Mouse (Mus musculus) heart, embryonic 10.5 days (tissue): Measurements from ENCODE around the gene Gm13290. TPM values are rescaled to one million over a fixed set of nuclear protein-coding genes. Genes with fewer than 3 reads are reported as not detected.
"Not testable (repeated sequence)": the region's sequence is repeated elsewhere in the genome, so short reads cannot be mapped to it uniquely, and the experiment has no call there.

Source experiments
- DNase-seq: peaks from one replicate; pipeline ENCODE4 v3.0.0-alpha.2; 2017; ENCODE audit warnings: low spot score
- H3K27ac ChIP-seq: fragments of 300-500 bp; sonication (generic); 2 replicates; pipeline ENCODE4 v1.5.1; 2016; ENCODE audit warnings: mild to moderate bottlenecking
- H3K27me3 ChIP-seq: fragments of 300-500 bp; sonication (generic); 2 replicates; pipeline ENCODE4 v1.6.1; 2016; ENCODE audit warnings: mild to moderate bottlenecking; ENCODE audit not compliant: poor library complexity, insufficient read depth, severe bottlenecking
- H3K36me3 ChIP-seq: fragments of 300-500 bp; sonication (generic); 2 replicates; pipeline ENCODE4 v1.6.1; 2016; ENCODE audit warnings: mild to moderate bottlenecking, moderate library complexity
- H3K4me1 ChIP-seq: fragments of 300-500 bp; sonication (generic); 2 replicates; pipeline ENCODE4 v1.6.1; 2016; ENCODE audit warnings: mild to moderate bottlenecking
- H3K4me3 ChIP-seq: fragments of 300-500 bp; sonication (generic); 2 replicates; pipeline ENCODE4 v1.5.1; 2016; ENCODE audit warnings: mild to moderate bottlenecking, moderate library complexity
- H3K9me3 ChIP-seq: fragments of 300-500 bp; sonication (generic); 2 replicates; pipeline ENCODE4 v1.6.1; 2016; ENCODE audit warnings: mild to moderate bottlenecking, moderate library complexity
- WGBS: fragments of 180-500 bp; shearing (Covaris S2); methylation state at CpG from one replicate; pipeline ENCODE4 v1.1.7; 2016; 5-methylcytosine and 5-hydroxymethylcytosine counted together
- polyA plus RNA-seq: library from polyadenylated mRNA; unstranded; fragments of >200 nt; fragmentation: Nextera tagmentation; extraction: Ambion mirVana; gene quantifications from 2 replicates; pipeline ENCODE4 v1.2.1, GENCODE M21; 2016

Gm13290 gene
- polyA plus RNA-seq, 1 experiment from 2014 or later = not detected

DNA sequence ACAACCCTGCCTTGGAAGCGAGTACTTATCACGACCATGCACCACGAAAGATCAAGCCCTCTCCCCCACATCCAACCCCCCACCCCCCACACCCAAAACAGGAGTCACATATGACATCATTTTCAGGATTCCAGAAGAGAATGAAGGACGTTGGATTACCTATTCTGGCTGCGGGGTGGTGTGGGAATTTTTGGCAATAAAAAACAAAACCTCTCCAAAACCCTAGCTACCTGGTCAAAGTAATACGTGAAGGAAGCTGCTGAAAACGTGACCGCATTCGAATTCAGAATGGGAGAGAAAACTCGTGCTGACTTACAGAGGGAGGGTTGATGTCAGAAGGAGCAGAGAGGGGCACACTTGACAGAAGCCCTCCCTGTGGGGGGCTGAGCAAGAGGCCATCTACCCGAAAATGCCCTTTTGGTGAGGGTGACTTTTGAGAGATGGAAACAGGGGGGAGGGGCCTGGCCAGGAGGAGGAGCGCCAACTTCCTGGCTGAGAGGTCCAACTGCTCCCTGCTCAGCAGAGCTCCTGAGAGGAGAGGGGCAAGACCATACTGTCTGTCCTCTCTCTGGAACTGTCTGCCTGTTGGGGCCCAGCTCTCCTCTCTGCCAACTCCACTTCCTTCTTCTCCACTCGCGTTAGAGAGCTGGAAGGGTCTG is 13.9 kb upstream of the Gm13290 start, which contains the start of gene Gm13283:
Gene Gm13283 (plus strand): TSS at position 510 of the 659 bp plus-strand sequence.
- not testable (repeated sequence) for H3K4me1 ChIP-seq, H3K36me3 ChIP-seq, DNase-seq, H3K27ac ChIP-seq, H3K27me3 ChIP-seq, H3K9me3 ChIP-seq
- H3K4me3 ChIP-seq = peak within 1 kb of the TSS; percentile 44
- WGBS = 16% methylated on average over 10 of the region's 14 CpGs

DNA sequence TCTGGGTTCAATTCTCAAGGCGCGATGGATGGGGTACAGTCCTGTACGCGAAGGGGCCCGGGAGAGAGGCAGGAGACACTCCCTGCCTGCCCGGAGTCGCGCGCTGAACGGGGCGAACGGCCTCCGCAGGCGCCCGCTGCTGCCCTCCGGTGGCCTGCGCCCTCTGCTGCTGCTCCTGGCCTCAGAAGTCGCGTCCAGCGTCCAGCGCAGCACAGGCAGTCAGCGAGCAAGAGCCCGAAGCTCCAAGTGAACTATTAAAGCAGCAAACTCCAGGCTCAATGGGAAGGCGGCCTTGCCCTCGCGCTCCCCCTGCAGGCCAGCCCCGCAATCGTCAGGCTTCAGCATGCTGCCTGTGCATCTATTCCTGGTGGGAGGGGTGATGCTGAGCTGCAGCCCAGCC is 13.2 kb upstream of the Gm13290 start:
- peak overlapping the region; percentile 44 for H3K4me3 ChIP-seq
- not testable (repeated sequence) for H3K4me1 ChIP-seq, H3K27me3 ChIP-seq, H3K27ac ChIP-seq, H3K36me3 ChIP-seq, H3K9me3 ChIP-seq
- WGBS = under 1% methylated on average over 23 of the region's 28 CpGs
- peak; percentile 83 for DNase-seq

DNA sequence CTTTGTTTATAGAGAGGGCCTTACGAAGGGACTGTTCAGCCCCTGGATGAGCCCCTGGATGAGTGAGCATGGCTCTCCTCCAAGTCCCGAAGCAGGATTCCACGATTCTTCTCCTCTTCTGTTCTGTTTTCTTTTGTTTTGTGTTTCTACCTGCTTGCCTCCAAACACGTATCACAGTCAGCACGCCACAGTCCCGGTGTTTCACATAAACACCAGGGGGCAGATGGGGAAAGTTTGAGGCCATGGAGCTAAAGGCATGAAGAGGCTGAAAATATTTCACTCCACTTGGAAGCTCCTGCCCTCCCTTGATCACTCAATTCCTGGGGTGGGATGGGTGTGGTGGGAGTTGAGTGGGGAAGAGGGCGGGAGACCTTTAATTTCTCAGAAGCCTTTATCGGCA is 11.9 kb upstream of the Gm13290 start:
- not testable (repeated sequence) for DNase-seq, H3K27ac ChIP-seq, H3K4me1 ChIP-seq, H3K36me3 ChIP-seq, H3K27me3 ChIP-seq, H3K9me3 ChIP-seq, H3K4me3 ChIP-seq
- WGBS = 64% methylated on average over 6 of the region's 8 CpGs

DNA sequence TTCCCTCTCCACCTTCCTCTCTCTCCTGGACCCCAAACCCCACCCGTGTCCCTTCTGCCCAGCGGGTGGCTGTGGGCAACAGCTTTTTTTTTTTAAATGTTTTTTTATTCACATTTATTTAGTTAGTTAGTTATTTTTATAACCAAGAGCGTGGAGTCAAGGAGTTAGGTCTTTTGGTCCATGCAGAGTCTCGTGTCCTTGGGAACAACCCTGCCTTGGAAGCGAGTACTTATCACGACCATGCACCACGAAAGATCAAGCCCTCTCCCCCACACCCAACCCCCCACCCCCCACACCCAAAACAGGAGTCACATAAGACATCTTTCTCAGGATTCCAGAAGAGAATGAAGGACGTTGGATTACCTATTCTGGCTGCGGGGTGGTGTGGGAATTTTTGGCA is 11.3 kb upstream of the Gm13290 start:
- WGBS = 39% methylated on average over 9 of the region's 9 CpGs
- not testable (repeated sequence) for H3K36me3 ChIP-seq, H3K27me3 ChIP-seq

DNA sequence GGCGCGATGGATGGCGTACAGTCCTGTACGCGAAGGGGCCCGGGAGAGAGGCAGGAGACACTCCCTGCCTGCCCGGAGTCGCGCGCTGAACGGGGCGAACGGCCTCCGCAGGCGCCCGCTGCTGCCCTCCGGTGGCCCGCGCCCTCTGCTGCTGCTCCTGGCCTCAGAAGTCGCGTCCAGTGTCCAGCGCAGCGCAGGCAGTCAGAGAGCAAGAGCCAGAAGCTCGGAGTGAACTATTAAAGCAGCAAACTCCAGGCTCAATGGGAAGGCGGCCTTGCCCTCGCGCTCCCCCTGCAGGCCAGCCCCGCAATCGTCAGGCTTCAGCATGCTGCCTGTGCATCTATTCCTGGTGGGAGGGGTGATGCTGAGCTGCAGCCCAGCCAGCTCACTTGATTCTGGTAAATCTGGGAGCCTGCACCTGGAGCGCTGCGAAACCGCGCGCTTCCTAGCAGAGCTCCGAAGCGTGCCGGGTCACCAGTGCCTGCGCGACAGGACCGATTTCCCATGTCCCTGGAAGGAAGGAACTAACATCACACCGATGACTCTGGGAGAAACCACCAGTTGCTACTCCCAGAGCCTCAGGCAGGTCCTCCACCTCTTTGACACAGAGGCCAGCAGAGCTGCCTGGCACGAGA is 10.1 kb upstream of the Gm13290 start:
- H3K27ac ChIP-seq, H3K4me1 ChIP-seq, H3K36me3 ChIP-seq, H3K9me3 ChIP-seq, H3K27me3 ChIP-seq: not testable (repeated sequence)
- peak overlapping the region; percentile 40 for H3K4me3 ChIP-seq
- DNase-seq = peak; percentile 88
- WGBS = 3% methylated on average over 41 of the region's 42 CpGs

More for the DNA sequence above, 11.3 kb upstream of the Gm13290 start:
- not testable (repeated sequence) for H3K27ac ChIP-seq, H3K4me1 ChIP-seq, DNase-seq, H3K4me3 ChIP-seq, H3K9me3 ChIP-seq

- not testable (repeated sequence) for H3K36me3 ChIP-seq
These were observed 3.0 kb downstream of the Gm13290 start, which contains the start of gene Gm13289 for GRCm38 (mm10) chr4:88776622-88777021. TSS of gene Gm13289 (plus strand) at chr4:88776922.

GRCm38 (mm10) chr4:88779550-88779949 is 5.9 kb downstream of the Gm13290 start, which contains the start of gene Gm13272:
TSS of gene Gm13272 (plus strand) at chr4:88779850.
- not testable (repeated sequence) for H3K27ac ChIP-seq, H3K4me3 ChIP-seq, H3K9me3 ChIP-seq, H3K27me3 ChIP-seq, DNase-seq, H3K4me1 ChIP-seq, H3K36me3 ChIP-seq
- no CpG with 5 or more reads among the region's 29 CpGs for WGBS

More at GRCm38 (mm10) chr4:88776622-88777021, 3.0 kb downstream of the Gm13290 start, which contains the start of gene Gm13289:
- not testable (repeated sequence) for DNase-seq, H3K9me3 ChIP-seq, H3K27ac ChIP-seq, H3K27me3 ChIP-seq, H3K4me3 ChIP-seq, H3K4me1 ChIP-seq
- no CpG with 5 or more reads among the region's 29 CpGs for WGBS

DNA sequence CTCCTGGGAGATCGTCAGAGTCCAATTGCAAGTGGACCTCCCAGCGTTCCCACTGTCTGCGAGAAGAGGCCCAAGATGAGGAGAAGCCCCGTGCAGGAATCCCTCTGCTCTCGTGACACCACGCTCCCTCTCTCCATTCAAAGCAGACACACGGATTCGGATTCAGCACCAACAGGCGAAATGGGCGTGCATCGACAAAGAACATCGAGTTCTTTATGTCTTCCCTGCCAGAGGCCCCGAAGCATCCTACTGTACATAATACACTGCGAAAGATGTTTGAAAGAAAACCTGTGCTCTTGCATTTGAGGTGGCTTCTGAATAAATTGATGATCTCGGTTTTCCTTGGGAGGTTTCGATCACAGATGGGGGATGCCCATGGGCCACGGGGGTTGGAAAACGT is 6.7 kb downstream of the Gm13290 start:
- not testable (repeated sequence) for H3K27me3 ChIP-seq, H3K9me3 ChIP-seq, H3K27ac ChIP-seq, DNase-seq, H3K36me3 ChIP-seq, H3K4me3 ChIP-seq, H3K4me1 ChIP-seq
- 39% methylated on average over 16 of the region's 18 CpGs for WGBS

DNA sequence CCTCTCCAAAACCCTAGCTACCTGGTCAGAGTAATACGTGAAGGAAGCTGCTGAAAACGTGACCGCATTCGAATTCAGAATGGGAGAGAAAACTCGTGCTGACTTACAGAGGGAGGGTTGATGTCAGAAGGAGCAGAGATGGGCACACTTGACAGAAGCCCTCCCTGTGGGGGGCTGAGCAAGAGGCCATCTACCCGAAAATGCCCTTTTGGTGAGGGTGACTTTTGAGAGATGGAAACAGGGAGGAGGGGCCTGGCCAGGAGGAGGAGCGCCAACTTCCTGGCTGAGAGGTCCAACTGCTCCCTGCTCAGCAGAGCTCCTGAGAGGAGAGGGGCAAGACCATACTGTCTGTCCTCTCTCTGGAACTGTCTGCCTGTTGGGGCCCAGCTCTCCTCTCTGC is 8.2 kb downstream of the Gm13290 start, which contains the start of gene Ifnz:
Gene Ifnz (plus strand): TSS at position 301 of the 400 bp plus-strand sequence.
- not testable (repeated sequence) for H3K4me3 ChIP-seq, H3K36me3 ChIP-seq, H3K27me3 ChIP-seq, DNase-seq, H3K27ac ChIP-seq, H3K4me1 ChIP-seq, H3K9me3 ChIP-seq
- 19% methylated on average over 4 of the region's 7 CpGs for WGBS

DNA sequence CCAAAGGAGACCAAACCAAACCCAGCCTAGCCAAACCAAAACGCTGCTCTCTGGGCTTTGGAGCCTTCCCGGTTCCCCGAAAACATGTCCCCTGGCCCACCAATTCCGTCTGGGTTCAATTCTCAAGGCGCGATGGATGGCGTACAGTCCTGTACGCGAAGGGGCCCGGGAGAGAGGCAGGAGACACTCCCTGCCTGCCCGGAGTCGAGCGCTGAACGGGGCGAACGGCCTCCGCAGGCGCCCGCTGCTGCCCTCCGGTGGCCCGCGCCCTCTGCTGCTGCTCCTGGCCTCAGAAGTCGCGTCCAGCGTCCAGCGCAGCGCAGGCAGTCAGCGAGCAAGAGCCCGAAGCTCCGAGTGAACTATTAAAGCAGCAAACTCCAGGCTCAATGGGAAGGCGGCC is 8.7 kb downstream of the Gm13290 start:
- not testable (repeated sequence) for H3K9me3 ChIP-seq, H3K36me3 ChIP-seq, H3K4me1 ChIP-seq, H3K4me3 ChIP-seq, H3K27me3 ChIP-seq, H3K27ac ChIP-seq, DNase-seq
- 2% methylated on average over 17 of the region's 31 CpGs for WGBS

GRCm38 (mm10) chr4:88785409-88785808 is 11.8 kb downstream of the Gm13290 start, which contains the start of gene Gm13276:
TSS of gene Gm13276 (plus strand) at chr4:88785709.
- H3K9me3 ChIP-seq, H3K27ac ChIP-seq, H3K4me1 ChIP-seq, H3K27me3 ChIP-seq, H3K4me3 ChIP-seq, DNase-seq, H3K36me3 ChIP-seq: not testable (repeated sequence)
- WGBS = no CpG with 5 or more reads among the region's 27 CpGs

- DNase-seq, H3K4me1 ChIP-seq, H3K4me3 ChIP-seq, H3K9me3 ChIP-seq, H3K36me3 ChIP-seq, H3K27ac ChIP-seq, H3K27me3 ChIP-seq: not testable (repeated sequence)
- WGBS = 0% methylated on average over 3 of the region's 28 CpGs
These were observed 14.8 kb downstream of the Gm13290 start, which contains the start of gene Gm13277 for GRCm38 (mm10) chr4:88788402-88788801. TSS of gene Gm13277 (plus strand) at chr4:88788632.

DNA sequence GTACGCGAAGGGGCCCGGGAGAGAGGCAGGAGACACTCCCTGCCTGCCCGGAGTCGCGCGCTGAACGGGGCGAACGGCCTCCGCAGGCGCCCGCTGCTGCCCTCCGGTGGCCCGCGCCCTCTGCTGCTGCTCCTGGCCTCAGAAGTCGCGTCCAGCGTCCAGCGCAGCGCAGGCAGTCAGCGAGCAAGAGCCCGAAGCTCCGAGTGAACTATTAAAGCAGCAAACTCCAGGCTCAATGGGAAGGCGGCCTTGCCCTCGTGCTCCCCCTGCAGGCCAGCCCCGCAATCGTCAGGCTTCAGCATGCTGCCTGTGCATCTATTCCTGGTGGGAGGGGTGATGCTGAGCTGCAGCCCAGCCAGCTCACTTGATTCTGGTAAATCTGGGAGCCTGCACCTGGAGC is 17.6 kb downstream of the Gm13290 start, which contains the start of gene Gm13278:
Gene Gm13278 (plus strand): TSS at position 301 of the 400 bp plus-strand sequence.
- H3K36me3 ChIP-seq, DNase-seq, H3K4me3 ChIP-seq, H3K27ac ChIP-seq, H3K4me1 ChIP-seq, H3K27me3 ChIP-seq, H3K9me3 ChIP-seq: not testable (repeated sequence)
- no CpG with 5 or more reads among the region's 28 CpGs for WGBS
